Mouse (Mus musculus): ENCODE results near the gene Strn3. TPM values are rescaled to one million over a fixed set of nuclear protein-coding genes. Genes with fewer than 3 reads are reported as not detected.
A peak's percentile ranks its signal among the peaks of the same experiment; 100 is the strongest.

Gene Strn3
- total and polyA plus RNA-seq, 3 experiments, result 22.1 to 47.9 (median 27.7) TPM

- H3K4me1 ChIP-seq (ENCODE audit: control insufficient read depth in 1 of 2, insufficient read depth in 2 of 2), result no peaks in the 10 kb centered on the region
- H3K27ac ChIP-seq (ENCODE audit: insufficient read depth, low read depth), result no peak overlapping the region
- H3K9me3 ChIP-seq (replicated peaks; ENCODE audit: low read length), result no peaks in the 10 kb centered on the region
- H3K27me3 ChIP-seq (replicated peaks), result no peaks in the 10 kb centered on the region
- no peak overlapping the region for H3K9ac ChIP-seq (ENCODE audit: insufficient read depth, low read depth)
- H3K4me3 ChIP-seq (replicated peaks in 1 of 3; ENCODE audit: low read depth in 2 of 3, low read length in 2 of 3, poor library complexity in 1 of 3), result no peak overlapping the region
- dilution Hi-C loops (cut with MboI; ENCODE audit: extremely low pct_ligation_motif_present, extremely low pct_unique_long_range_greater_than_20kb, low sequenced_read_pairs) (no loop called here), in situ Hi-C loops (cut with MboI; ENCODE audit: low pct_ligation_motif_present, low pct_unique_long_range_greater_than_20kb, low sequenced_read_pairs) (no loop called here)
- TF ChIP-seq CHD1 (IDR thresholded peaks at IDR 0.05; ENCODE audit: low read depth, low read length), result no peak
- TF ChIP-seq TCF12 (IDR thresholded peaks at IDR 0.05; ENCODE audit: low read depth, low read length), result no peak
- TF ChIP-seq ELF1 (IDR thresholded peaks at IDR 0.05; ENCODE audit: low read depth, low read length), result no peak
- no peak for TF ChIP-seq EP300 (IDR thresholded peaks at IDR 0.05; ENCODE audit: low read length)
- TF ChIP-seq ETS1 (conservative IDR thresholded peaks at IDR 0.05; ENCODE audit: low read depth, low read length), result no peak
- no peak for TF ChIP-seq KAT2A (IDR thresholded peaks at IDR 0.05; ENCODE audit: insufficient replicate concordance, low read length)
- no peak for TF ChIP-seq SMC3 (IDR thresholded peaks at IDR 0.05; ENCODE audit: low read depth, low read length)
- TF ChIP-seq USF2 (conservative IDR thresholded peaks at IDR 0.05; ENCODE audit: low read depth, low read length), result no peak
- TF ChIP-seq MAX (IDR thresholded peaks at IDR 0.05; ENCODE audit: low read length), result no peak
- no peak for TF ChIP-seq POLR2A (IDR thresholded peaks at IDR 0.05; ENCODE audit: low read depth, low read length)
- no peak for TF ChIP-seq MYC (IDR thresholded peaks at IDR 0.05; ENCODE audit: low read depth, low read length)
- TF ChIP-seq MXI1 (IDR thresholded peaks at IDR 0.05; ENCODE audit: low read depth, low read length), result no peak
- no peak for TF ChIP-seq PAX5 (IDR thresholded peaks at IDR 0.05; ENCODE audit: low read length)
- no peak for TF ChIP-seq MAZ (IDR thresholded peaks at IDR 0.05; ENCODE audit: low read depth, low read length)
- no peak for TF ChIP-seq MEF2A (IDR thresholded peaks at IDR 0.05; ENCODE audit: borderline replicate concordance, low read depth, low read length)
- peaks cover 3 to 35% of the 10 kb centered on the region in 2 experiments for H3K36me3 ChIP-seq (replicated peaks in 1 of 2; ENCODE audit: control insufficient read depth in 1 of 2, insufficient read depth in 1 of 2, low read length in 1 of 2)
- H3K79me2 ChIP-seq (replicated peaks; ENCODE audit: control insufficient read depth, extremely low read depth, insufficient read depth, poor library complexity, severe bottlenecking), result no peaks in the 10 kb centered on the region
- H3K4me2 ChIP-seq (ENCODE audit: insufficient read depth, low read depth, poor library complexity, severe bottlenecking), result no peak overlapping the region
- no peak for DNase-seq (ENCODE audit: extremely low read depth)
These were observed 49.8 kb downstream of the Strn3 start for GRCm38 (mm10) chr12:51641871-51642270.

GRCm38 (mm10) chr12:51636689-51637470, 54.8 kb downstream of the Strn3 start:
- DNase-seq (ENCODE audit: extremely low read depth), result no peak
- in situ Hi-C loops (cut with MboI; ENCODE audit: low pct_ligation_motif_present, low pct_unique_long_range_greater_than_20kb, low sequenced_read_pairs), result no loop called here
- no peaks in the 10 kb centered on the region for H3K27me3 ChIP-seq (replicated peaks)
- H3K79me2 ChIP-seq (replicated peaks; ENCODE audit: control insufficient read depth, extremely low read depth, insufficient read depth, poor library complexity, severe bottlenecking), result no peaks in the 10 kb centered on the region
- TF ChIP-seq KAT2A (IDR thresholded peaks at IDR 0.05; ENCODE audit: insufficient replicate concordance, low read length) (no peak), ZNF384 (IDR thresholded peaks at IDR 0.05; ENCODE audit: low read depth, low read length) (peak; percentile 33; the same call in 1 of the 2 replicates)
- H3K4me3 ChIP-seq (replicated peaks in 1 of 3; ENCODE audit: low read depth in 2 of 3, low read length in 2 of 3, poor library complexity in 1 of 3), result no peak overlapping the region
- no peaks in the 10 kb centered on the region for H3K9me3 ChIP-seq (replicated peaks; ENCODE audit: low read length)
- dilution Hi-C loops (cut with MboI; ENCODE audit: extremely low pct_ligation_motif_present, extremely low pct_unique_long_range_greater_than_20kb, low sequenced_read_pairs), result no loop called here
- no peak overlapping the region for H3K27ac ChIP-seq (ENCODE audit: insufficient read depth, low read depth)
- no peaks in the 10 kb centered on the region for H3K4me1 ChIP-seq (ENCODE audit: control insufficient read depth in 1 of 2, insufficient read depth in 2 of 2)
- H3K4me2 ChIP-seq (ENCODE audit: insufficient read depth, low read depth, poor library complexity, severe bottlenecking), result no peak overlapping the region
- H3K9ac ChIP-seq (ENCODE audit: insufficient read depth, low read depth), result no peak overlapping the region
- H3K36me3 ChIP-seq (replicated peaks in 1 of 2; ENCODE audit: control insufficient read depth in 1 of 2, insufficient read depth in 1 of 2, low read length in 1 of 2), result peaks cover 6 to 30% of the 10 kb centered on the region in 2 experiments

Data from CH12.LX (cell line).